Mouse (Mus musculus): Measurements from ENCODE around the gene Cox8b. TPM values are rescaled to one million over a fixed set of nuclear protein-coding genes. Genes with fewer than 3 reads are reported as not detected.
A peak's percentile ranks its signal among the peaks of the same experiment; 100 is the strongest.

The Cox8b gene
- total and polyA plus RNA-seq, 3 experiments = not detected

- peaks cover 5 to 15% of the 10 kb centered on the region in 2 experiments; a peak in 3 of 4 replicates for H3K4me1 ChIP-seq (ENCODE audit: control insufficient read depth in 1 of 2, insufficient read depth in 2 of 2)
- no peaks in the 10 kb centered on the region for H3K36me3 ChIP-seq (replicated peaks in 1 of 2; ENCODE audit: control insufficient read depth in 1 of 2, insufficient read depth in 1 of 2, low read length in 1 of 2)
- dilution Hi-C loops (cut with MboI; ENCODE audit: extremely low pct_ligation_motif_present, extremely low pct_unique_long_range_greater_than_20kb, low sequenced_read_pairs) = no loop called here
Measured at GRCm38 (mm10) chr7:140927181-140927580, 26.9 kb upstream of the Cox8b start.

GRCm38 (mm10) chr7:140923070-140923775 is 23.0 kb upstream of the Cox8b start:
- Histone ChIP-seq H3K4me2 (ENCODE audit: insufficient read depth, low read depth, poor library complexity, severe bottlenecking) (0 out of 2 replicates have a peak overlapping the region, but pooled peaks have one; percentile 77), H3K9me3 (replicated peaks; ENCODE audit: low read length) (peaks cover 2% of the 10 kb centered on the region), H3K36me3 (replicated peaks in 1 of 2; ENCODE audit: control insufficient read depth in 1 of 2, insufficient read depth in 1 of 2, low read length in 1 of 2) (no peaks in the 10 kb centered on the region), H3K9ac (ENCODE audit: insufficient read depth, low read depth) (no peak overlapping the region), H3K79me2 (replicated peaks; ENCODE audit: control insufficient read depth, extremely low read depth, insufficient read depth, poor library complexity, severe bottlenecking) (no peaks in the 10 kb centered on the region), H3K27ac (ENCODE audit: insufficient read depth, low read depth) (no peak overlapping the region), H3K4me1 (ENCODE audit: control insufficient read depth in 1 of 2, insufficient read depth in 2 of 2) (peaks cover under 1 to 8% of the 10 kb centered on the region in 2 experiments; a peak in 3 of 4 replicates), H3K4me3 (replicated peaks in 1 of 3; ENCODE audit: low read depth in 2 of 3, low read length in 2 of 3, poor library complexity in 1 of 3) (peak overlapping the region in 1 of 3 experiments; percentile 49), H3K27me3 (replicated peaks) (peaks cover 19% of the 10 kb centered on the region)
- no peak for DNase-seq (ENCODE audit: extremely low read depth)
- in situ Hi-C loops (cut with MboI; ENCODE audit: low pct_ligation_motif_present, low pct_unique_long_range_greater_than_20kb, low sequenced_read_pairs) = no loop called here
- TF ChIP-seq MAX (IDR thresholded peaks at IDR 0.05; ENCODE audit: low read length) = no peak
- TF ChIP-seq MXI1 (IDR thresholded peaks at IDR 0.05; ENCODE audit: low read depth, low read length) = no peak
- no peak for TF ChIP-seq EP300 (IDR thresholded peaks at IDR 0.05; ENCODE audit: low read length)
- no peak for TF ChIP-seq GABPA (IDR thresholded peaks at IDR 0.05; ENCODE audit: insufficient replicate concordance, low read depth, low read length)
- no peak for TF ChIP-seq CHD1 (IDR thresholded peaks at IDR 0.05; ENCODE audit: low read depth, low read length)
- TF ChIP-seq POLR2AphosphoS2 (IDR thresholded peaks at IDR 0.05; ENCODE audit: low read depth, low read length) = no peak
- TF ChIP-seq MAFK (IDR thresholded peaks at IDR 0.05; ENCODE audit: insufficient replicate concordance, low read length) = no peak
- dilution Hi-C loops (cut with MboI; ENCODE audit: extremely low pct_ligation_motif_present, extremely low pct_unique_long_range_greater_than_20kb, low sequenced_read_pairs) = no loop called here

More at GRCm38 (mm10) chr7:140927181-140927580, 26.9 kb upstream of the Cox8b start:
- peaks cover 13% of the 10 kb centered on the region for H3K27me3 ChIP-seq (replicated peaks)
- no peak for DNase-seq (ENCODE audit: extremely low read depth)
- no peak overlapping the region for H3K9ac ChIP-seq (ENCODE audit: insufficient read depth, low read depth)
- peaks cover 5% of the 10 kb centered on the region for H3K9me3 ChIP-seq (replicated peaks; ENCODE audit: low read length)
- in situ Hi-C loops (cut with MboI; ENCODE audit: low pct_ligation_motif_present, low pct_unique_long_range_greater_than_20kb, low sequenced_read_pairs) = no loop called here
- H3K27ac ChIP-seq (ENCODE audit: insufficient read depth, low read depth) = no peak overlapping the region
- H3K4me3 ChIP-seq (replicated peaks in 1 of 3; ENCODE audit: low read depth in 2 of 3, low read length in 2 of 3, poor library complexity in 1 of 3) = no peak overlapping the region
- H3K4me2 ChIP-seq (ENCODE audit: insufficient read depth, low read depth, poor library complexity, severe bottlenecking) = no peak overlapping the region
- no peaks in the 10 kb centered on the region for H3K79me2 ChIP-seq (replicated peaks; ENCODE audit: control insufficient read depth, extremely low read depth, insufficient read depth, poor library complexity, severe bottlenecking)
- no peak for TF ChIP-seq MXI1 (IDR thresholded peaks at IDR 0.05; ENCODE audit: low read depth, low read length)
- no peak for TF ChIP-seq NELFE (IDR thresholded peaks at IDR 0.05; ENCODE audit: low read depth, low read length)
- TF ChIP-seq TBP (conservative IDR thresholded peaks at IDR 0.05; ENCODE audit: low read depth, low read length) = no peak
- TF ChIP-seq MAFK (IDR thresholded peaks at IDR 0.05; ENCODE audit: insufficient replicate concordance, low read length) = no peak
- no peak for TF ChIP-seq CHD1 (IDR thresholded peaks at IDR 0.05; ENCODE audit: low read depth, low read length)
- TF ChIP-seq JUND (conservative IDR thresholded peaks at IDR 0.05; ENCODE audit: low read depth, low read length) = no peak
- no peak for TF ChIP-seq ELF1 (IDR thresholded peaks at IDR 0.05; ENCODE audit: low read depth, low read length)
- no peak for TF ChIP-seq RAD21 (IDR thresholded peaks at IDR 0.05; ENCODE audit: low read depth, low read length)
- TF ChIP-seq CHD2 (IDR thresholded peaks at IDR 0.05; ENCODE audit: low read length) = no peak
- TF ChIP-seq E2F4 (IDR thresholded peaks at IDR 0.05; ENCODE audit: insufficient replicate concordance, low read depth, low read length) = no peak
- no peak for TF ChIP-seq IRF4 (IDR thresholded peaks at IDR 0.05; ENCODE audit: low read depth, low read length)
- no peak for TF ChIP-seq MAZ (IDR thresholded peaks at IDR 0.05; ENCODE audit: low read depth, low read length)

Data from CH12.LX (cell line).